Mouse (Mus musculus): Measurements from ENCODE around the gene Llph. TPM values are rescaled to one million over a fixed set of nuclear protein-coding genes. Genes with fewer than 3 reads are reported as not detected.

Gene Llph
- total RNA-seq, 4 experiments from 2014 or later: 13.4 to 23.7 (median 17.0) TPM

GRCm38 (mm10) chr10:120273335-120273734 lies 46.5 kb downstream of the Llph start:
- DNase-seq (ENCODE audit: low spot score in 2 of 2): no peak

GRCm38 (mm10) chr10:120279482-120280128 lies 52.7 kb downstream of the Llph start:
- no peak for DNase-seq (ENCODE audit: low spot score in 2 of 2)

GRCm38 (mm10) chr10:120280375-120280774 lies 53.5 kb downstream of the Llph start:
- DNase-seq (ENCODE audit: low spot score in 2 of 2): no peak

GRCm38 (mm10) chr10:120281700-120282099 lies 54.8 kb downstream of the Llph start:
- no peak for DNase-seq (ENCODE audit: low spot score in 2 of 2)

Other genes with a start within 250 kb of the Llph start
- gene Helb, start 114.1 kb upstream of the Llph start, total RNA-seq (2022): 1 to 10 TPM; 4.4 to 5.1 (median 4.8) TPM
- 10 to 100 TPM; 68.1 to 71.0 (median 69.1) TPM for gene Tmbim4, start 25.5 kb upstream of the Llph start, total RNA-seq (2022)
- gene Irak3, start 24.9 kb upstream of the Llph start, total RNA-seq (2022): 1 to 10 TPM; 1.5 to 3.4 (median 2.2) TPM
- under 1 TPM; 0.19 to 0.38 (median 0.23) TPM for gene Hmga2, start 249.4 kb downstream of the Llph start, total RNA-seq (2022)